Mouse (Mus musculus): ENCODE measurements at regions not wholly inside any gene's neighbourhood (a gene's known extent, or its start where the extent isn't known, plus 50 kb on each side); places are given as distances from the start of the nearest gene placed in this dataset.

DNA sequence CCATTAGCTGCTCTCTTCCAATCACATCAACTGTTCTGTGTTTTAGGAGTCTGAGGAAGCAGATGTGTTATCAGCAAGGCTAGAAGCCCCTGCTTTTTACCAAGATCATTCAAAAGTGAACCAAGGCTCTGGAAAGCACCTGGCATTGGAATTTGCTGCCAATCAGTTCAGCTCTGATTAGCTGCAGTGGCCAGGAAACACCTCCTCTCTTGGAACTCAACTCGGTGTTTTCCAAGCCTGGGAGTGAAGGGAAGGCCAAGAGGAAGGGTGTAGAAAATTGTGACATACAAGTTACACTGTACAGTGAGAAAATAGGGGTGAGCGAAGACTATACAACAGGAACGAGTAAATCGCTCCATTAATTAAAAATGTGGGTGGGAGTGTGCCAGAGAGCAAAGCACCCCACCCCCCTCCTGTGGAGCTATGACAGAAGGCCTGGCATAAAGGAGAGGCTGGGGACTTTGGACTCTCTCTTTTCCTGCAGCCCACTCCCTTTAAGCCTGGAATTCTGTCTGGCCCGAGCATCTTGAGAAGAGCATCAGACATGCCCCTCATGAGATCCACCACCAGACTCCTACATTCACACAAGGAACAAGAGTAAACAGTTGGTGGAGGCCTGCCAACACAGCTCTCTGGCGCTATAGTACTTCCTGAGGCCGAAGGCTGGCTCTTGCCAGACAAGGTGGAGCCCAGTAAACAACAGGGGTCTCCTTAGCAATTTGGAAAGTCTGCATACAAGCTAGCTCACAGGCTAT, 124.9 kb upstream of the Slc44a1 start:
- TF ChIP-seq CTCF (IDR thresholded peaks at IDR 0.05; ENCODE audit: control insufficient read depth, insufficient read depth, insufficient read length) (no peak), MAX (IDR thresholded peaks at IDR 0.05) (no peak), CEBPB (IDR thresholded peaks at IDR 0.05; ENCODE audit: low read depth) (no peak)
